Mouse (Mus musculus) ovary, postnatal 36 days (tissue): ENCODE results near the gene Paqr8.
A peak's percentile ranks its signal among the peaks of the same experiment; 100 is the strongest.
"Not testable (repeated sequence)": the region's sequence is repeated elsewhere in the genome, so short reads cannot be mapped to it uniquely, and the experiment has no call there.

Experiments used
- DNase-seq: peaks from one replicate; pipeline ENCODE4 v3.0.0; 2022; ENCODE audit warnings: low spot score, mixed read lengths

The Paqr8 gene

GRCm38 (mm10) chr1:20912115-20912514 is 21.7 kb downstream of the Paqr8 start:
- no peak for DNase-seq

DNA sequence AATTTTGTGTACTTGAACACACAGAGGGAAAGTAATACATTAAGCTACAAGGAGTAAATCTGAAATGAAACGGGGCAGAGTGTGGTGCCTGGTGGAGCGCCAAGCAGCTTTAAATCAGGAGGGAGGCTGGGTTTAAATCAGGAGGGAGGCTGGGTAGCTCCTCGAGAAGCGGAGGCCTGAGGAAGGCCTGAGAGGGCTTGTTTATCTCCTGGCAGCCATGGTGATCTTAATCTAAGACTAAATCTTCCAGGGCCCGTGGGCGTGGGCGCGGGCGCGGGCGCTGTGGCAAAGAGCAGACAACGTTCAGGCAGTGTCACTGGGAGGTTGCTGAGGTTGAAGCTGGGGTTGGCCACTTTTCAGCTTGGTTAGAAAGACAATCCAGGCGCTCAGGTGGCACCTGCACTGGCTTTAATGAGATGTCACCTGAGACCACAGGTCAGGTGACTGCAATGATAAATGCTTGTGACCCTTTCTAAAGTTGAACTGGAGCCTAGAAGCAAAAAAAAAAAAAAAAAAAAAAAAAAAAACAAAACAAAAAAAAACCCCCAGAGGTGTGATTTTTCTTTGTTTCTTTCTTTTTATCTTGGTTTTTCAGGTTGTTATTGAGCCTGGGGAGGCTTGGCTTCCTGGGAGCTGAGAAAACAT is 22.2 kb downstream of the Paqr8 start:
- peak; percentile 21 for DNase-seq

DNA sequence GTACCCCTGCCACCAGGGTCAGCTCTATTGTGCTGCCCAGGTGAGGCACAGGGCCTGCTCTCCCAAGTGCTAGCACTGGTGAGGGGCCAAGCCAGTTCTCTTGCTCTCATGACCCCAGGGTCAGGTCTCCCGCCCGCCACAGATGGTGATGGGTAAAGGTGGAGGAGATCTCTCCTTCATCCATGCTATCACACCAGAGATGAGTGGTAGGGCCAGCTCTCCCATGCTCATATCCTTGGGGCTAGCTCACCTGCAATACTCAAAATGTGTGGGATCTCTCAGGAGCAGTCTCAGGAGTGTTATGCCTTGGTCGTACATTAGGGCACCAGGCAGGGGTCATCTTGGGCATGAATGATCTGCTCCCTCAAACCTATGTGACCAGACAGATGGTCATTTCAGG is 24.4 kb downstream of the Paqr8 start:
- no peak for DNase-seq

GRCm38 (mm10) chr1:20915608-20916007 is 25.2 kb downstream of the Paqr8 start:
- no peak for DNase-seq

GRCm38 (mm10) chr1:20917496-20918050 is 27.2 kb downstream of the Paqr8 start:
- DNase-seq: no peak

- no peak for DNase-seq
Observed at GRCm38 (mm10) chr1:20919728-20920127, 29.3 kb downstream of the Paqr8 start.

- DNase-seq: no peak
Observed at GRCm38 (mm10) chr1:20921081-20921528, 30.7 kb downstream of the Paqr8 start.

DNA sequence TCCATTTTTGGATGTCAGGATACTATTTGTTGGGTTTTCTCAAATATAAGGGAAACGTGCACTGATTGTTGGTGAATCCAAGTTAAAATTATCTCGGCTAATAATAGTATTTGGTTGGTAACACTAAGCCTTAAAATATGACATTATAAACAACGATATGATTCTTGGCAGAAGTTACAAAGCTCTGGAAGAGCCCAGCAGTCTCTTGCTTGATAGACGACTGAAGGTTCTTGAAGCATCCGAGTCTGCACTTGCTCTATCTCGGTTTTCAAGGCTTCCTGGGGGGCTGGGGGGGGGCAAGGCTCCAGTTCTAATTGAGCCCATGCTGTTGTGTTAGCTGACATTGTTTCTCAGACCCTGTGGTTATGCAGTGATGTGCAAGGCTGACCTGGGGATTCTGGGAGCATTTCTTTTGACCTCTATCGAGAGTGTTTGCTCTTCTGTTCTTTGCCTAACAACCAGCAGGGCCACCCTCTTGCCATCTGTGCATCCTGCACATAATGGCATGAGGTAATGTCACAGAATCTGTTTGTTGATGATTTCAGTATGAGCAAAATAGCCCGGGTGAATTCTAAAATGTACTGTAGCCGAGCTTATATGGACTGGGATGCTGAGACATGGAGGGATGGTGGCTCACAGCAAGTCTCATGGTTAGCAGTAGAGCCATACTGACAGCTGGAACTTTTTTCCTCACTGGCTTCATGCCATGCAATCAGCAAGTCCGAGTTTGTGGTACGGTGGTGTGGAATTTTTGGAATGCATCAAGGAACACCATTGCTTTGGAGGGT is 32.4 kb downstream of the Paqr8 start:
- no peak for DNase-seq

DNA sequence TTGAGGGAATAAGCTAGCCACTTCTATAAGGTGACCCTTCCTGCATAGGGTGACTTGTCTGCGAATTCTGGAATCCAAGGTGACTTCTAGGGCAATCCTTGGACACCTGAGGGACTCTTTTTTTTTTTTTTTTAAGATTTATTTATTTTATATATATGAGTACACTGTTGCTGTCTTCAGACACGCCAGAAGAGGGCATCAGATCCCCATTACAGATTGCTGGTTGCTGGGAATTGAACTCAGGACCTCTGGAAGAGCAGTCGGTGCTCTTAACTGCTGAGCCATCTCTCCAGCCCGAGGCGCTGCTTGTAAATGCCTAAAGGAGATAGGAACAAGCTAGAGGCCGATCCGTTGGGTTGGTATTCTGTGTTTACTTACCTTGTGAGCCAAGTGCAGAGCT is 34.9 kb downstream of the Paqr8 start:
- DNase-seq: not testable (repeated sequence)

GRCm38 (mm10) chr1:20925926-20926325 is 35.5 kb downstream of the Paqr8 start:
- no peak for DNase-seq

- DNase-seq: no peak
Observed at GRCm38 (mm10) chr1:20926376-20926775, 36.0 kb downstream of the Paqr8 start.

DNA sequence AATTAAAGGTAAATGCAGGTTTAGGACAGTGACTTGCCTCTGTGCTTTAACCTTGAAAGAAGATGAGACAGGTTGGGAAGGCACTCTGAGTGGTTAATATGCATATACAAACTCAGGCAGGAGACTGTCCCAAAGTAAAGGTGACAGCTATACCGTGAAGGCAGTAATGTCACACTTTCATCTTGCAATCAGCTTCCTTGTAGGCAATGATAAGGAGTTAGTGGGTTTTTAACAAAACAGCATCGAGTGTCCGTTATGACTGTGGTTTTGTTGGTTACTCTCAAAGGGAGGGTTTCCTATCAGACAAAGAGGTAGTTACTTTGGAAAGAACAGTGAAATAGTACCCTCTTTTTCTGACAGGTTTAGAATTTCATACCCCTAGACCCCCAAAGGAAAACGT is 38.1 kb downstream of the Paqr8 start:
- no peak for DNase-seq

DNA sequence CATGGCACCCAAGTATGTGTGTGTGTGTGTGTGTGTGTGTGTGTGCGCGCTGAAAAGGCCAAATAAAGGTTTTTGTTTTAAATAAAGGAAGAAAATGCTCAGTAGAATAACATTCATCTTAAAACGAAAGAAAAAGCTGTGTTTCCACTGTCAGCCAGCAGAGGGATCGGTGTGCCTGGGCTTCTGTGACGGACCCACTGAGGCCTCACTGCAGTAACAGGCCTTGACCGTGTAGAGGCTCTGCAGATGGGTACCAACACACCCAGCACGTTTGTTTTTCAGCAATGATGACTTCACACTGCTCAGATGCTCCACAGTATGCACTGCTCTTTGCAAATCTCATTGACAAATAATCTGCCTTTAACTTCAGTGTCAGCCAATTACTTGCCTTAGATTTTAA is 43.1 kb downstream of the Paqr8 start:
- peak; percentile 40 for DNase-seq

DNA sequence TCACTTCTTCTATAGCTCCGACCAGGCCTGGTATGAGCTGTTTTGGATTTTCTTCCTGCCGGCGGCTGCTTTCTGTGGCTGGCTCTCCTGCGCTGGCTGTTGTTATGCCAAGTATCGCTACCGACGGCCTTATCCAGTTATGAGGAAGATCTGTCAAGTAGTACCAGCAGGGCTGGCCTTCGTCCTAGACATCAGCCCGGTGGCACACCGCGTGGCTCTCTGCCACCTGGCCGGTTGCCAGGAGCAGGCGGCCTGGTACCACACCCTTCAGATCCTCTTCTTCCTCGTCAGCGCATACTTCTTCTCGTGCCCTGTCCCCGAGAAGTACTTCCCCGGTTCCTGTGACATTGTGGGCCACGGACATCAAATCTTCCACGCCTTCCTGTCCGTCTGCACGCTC is 44.7 kb downstream of the Paqr8 start:
- DNase-seq: peak; percentile 44

GRCm38 (mm10) chr1:20939046-20939445 is 48.6 kb downstream of the Paqr8 start:
- no peak for DNase-seq

DNA sequence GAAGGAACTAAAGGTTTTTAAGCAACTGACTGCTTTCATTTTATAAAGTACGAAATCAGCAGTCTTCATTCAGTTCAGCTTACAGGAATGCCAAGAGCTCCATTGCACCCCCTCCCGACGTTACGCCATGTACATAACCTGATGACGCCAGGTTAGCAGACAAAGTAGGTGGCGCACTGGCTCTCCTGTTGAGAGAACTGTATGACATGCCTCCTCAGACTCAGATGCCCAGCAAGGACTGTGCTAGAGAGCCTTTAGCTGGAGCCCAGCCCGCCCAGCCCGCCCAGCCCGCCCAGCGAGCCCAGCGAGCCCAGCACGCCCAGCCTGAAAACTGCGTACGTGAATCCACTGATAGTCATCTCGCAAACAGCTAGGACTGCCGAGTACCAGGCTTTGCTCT is 49.7 kb downstream of the Paqr8 start:
- DNase-seq: peak; percentile 58

- no peak for DNase-seq
Observed at GRCm38 (mm10) chr1:20941322-20941721, 50.9 kb downstream of the Paqr8 start.

GRCm38 (mm10) chr1:20941857-20942256 is 51.5 kb downstream of the Paqr8 start:
- no peak for DNase-seq

GRCm38 (mm10) chr1:20943016-20943415 is 52.6 kb downstream of the Paqr8 start:
- DNase-seq: no peak

DNA sequence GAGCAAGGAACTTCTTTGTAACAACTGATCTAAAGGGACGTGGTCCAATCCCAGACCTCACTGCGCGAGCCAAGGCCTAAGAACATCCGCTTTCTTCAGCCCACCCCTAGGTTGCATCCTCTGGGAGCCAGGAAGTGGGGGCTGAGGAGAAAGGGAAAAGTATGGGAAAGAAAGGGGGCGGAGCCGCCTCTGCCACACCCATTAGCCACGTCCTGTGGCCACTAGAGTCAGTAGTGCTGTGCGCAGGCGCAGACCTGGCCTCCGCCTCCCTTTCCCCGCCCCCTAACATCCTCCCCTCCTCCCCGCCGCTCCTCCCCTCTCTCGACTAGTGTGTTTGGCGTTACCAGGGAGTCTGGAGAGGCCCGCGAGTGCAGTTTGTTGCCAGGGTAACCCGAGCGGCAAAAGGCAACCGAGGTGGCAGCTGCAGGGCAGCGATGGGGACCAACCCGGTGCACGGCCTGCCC is 60.9 kb downstream of the Paqr8 start, which contains the start of gene Efhc1:
Gene Efhc1, plus strand, starts transcription at position 327 of the 464 bp plus-strand sequence.
- DNase-seq: peak; percentile 94

GRCm38 (mm10) chr1:20951799-20952198 is 61.4 kb downstream of the Paqr8 start:
- DNase-seq: no peak

DNA sequence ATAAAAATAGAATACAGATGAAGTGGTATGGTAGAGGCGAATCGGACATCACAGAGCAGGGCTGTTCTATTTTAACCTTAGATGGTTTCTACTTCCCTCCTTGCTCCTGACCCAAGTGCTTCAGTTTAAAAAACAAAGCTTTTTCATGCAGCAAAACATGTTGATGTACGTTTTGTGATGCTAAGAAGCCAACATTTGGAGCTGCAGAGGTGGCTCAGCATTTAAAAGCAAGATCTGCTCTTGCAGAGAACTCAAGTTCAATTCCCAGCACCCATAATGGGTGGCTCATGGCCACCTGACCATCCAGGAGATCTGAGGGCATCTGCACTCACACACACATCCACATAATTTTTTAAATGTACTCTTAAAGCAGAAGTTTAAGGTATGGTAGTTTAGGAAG is 64.5 kb downstream of the Paqr8 start:
- no peak for DNase-seq

DNA sequence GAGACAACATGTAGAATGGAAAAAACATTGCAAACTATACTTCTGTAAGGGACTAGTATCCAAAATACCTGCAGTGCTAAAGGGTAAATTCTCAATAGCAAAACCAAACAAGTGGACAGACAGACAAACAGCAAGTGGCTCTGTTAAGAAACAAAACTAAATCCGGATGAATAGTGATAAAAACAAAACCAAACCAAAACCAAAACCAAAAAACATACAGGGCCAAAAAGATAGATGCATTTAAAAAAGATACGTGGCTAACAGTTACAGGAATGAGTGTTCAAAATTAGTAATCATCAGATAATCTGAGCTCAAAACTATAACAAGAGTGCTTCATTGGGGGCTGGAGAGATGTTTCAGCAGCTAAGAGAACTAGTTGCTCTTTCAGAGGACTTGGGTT is 79.2 kb downstream of the Paqr8 start:
- no peak for DNase-seq
